Mouse (Mus musculus): ENCODE data around the gene Hes1. TPM values are rescaled to one million over a fixed set of nuclear protein-coding genes. Genes with fewer than 3 reads are reported as not detected.
A peak's percentile ranks its signal among the peaks of the same experiment; 100 is the strongest.

The Hes1 gene
- polyA plus RNA-seq, 1 experiment from 2014 or later = 89.1 TPM

GRCm38 (mm10) chr16:30066852-30067301, 2.7 kb downstream of the Hes1 start:
- WGBS = 2% methylated on average over 22 of the region's 46 CpGs
- TF ChIP-seq CTCF (IDR thresholded peaks at IDR 0.05) (peak; percentile 77), EP300 (IDR thresholded peaks at IDR 0.05) (no peak)
- Histone ChIP-seq H3K4me2 (replicated peaks; ENCODE audit: low read depth, low read length) (peak overlapping the region; percentile 95), H3K27me3 (replicated peaks; ENCODE audit: insufficient read depth, low read length) (no peaks in the 10 kb centered on the region), H3K36me3 (ENCODE audit: insufficient read depth, low read length) (no peaks in the 10 kb centered on the region), H3K9me3 (ENCODE audit: low read length) (no peaks in the 10 kb centered on the region), H3K27ac (ENCODE audit: low read length) (peak overlapping the region; percentile 94), H3K4me3 (ENCODE audit: low read depth, low read length) (peak overlapping the region; percentile 80), H3K4me1 (ENCODE audit: insufficient read depth, low read depth, low read length) (peaks cover 10% of the 10 kb centered on the region; the same call in 1 of the 2 replicates), H3K9ac (replicated peaks; ENCODE audit: low read depth) (peak overlapping the region; percentile 82)
- DNase-seq (ENCODE audit: low spot score) (peak; percentile 84), ATAC-seq (peak; percentile 2; the same call in 1 of the 2 replicates)

GRCm38 (mm10) chr16:30068041-30069020, 4.1 kb downstream of the Hes1 start:
- no peak for DNase-seq (ENCODE audit: low spot score)
- no peaks in the 10 kb centered on the region for H3K27me3 ChIP-seq (replicated peaks; ENCODE audit: insufficient read depth, low read length)
- peak overlapping the region; percentile 57 for H3K27ac ChIP-seq (ENCODE audit: low read length)
- H3K4me2 ChIP-seq (replicated peaks; ENCODE audit: low read depth, low read length) = peak overlapping the region; percentile 51
- no peaks in the 10 kb centered on the region for H3K9me3 ChIP-seq (ENCODE audit: low read length)
- ATAC-seq = no peak
- no peaks in the 10 kb centered on the region for H3K36me3 ChIP-seq (ENCODE audit: insufficient read depth, low read length)
- peak overlapping the region; percentile 1; the same call in 1 of the 2 replicates for H3K9ac ChIP-seq (replicated peaks; ENCODE audit: low read depth)
- H3K4me1 ChIP-seq (ENCODE audit: insufficient read depth, low read depth, low read length) = peaks cover 10% of the 10 kb centered on the region; the same call in 1 of the 2 replicates
- WGBS = 7% methylated on average over 35 of the region's 36 CpGs
- TF ChIP-seq CTCF (IDR thresholded peaks at IDR 0.05) = no peak; the same call in 1 of the 2 replicates
- TF ChIP-seq EP300 (IDR thresholded peaks at IDR 0.05) = no peak
- peak overlapping the region; percentile 27 for H3K4me3 ChIP-seq (ENCODE audit: low read depth, low read length)

GRCm38 (mm10) chr16:30069580-30069949, 5.4 kb downstream of the Hes1 start:
- peak overlapping the region; percentile 81 for H3K4me2 ChIP-seq (replicated peaks; ENCODE audit: low read depth, low read length)
- no peaks in the 10 kb centered on the region for H3K27me3 ChIP-seq (replicated peaks; ENCODE audit: insufficient read depth, low read length)
- peak overlapping the region; percentile 95 for H3K27ac ChIP-seq (ENCODE audit: low read length)
- no peaks in the 10 kb centered on the region for H3K9me3 ChIP-seq (ENCODE audit: low read length)
- ATAC-seq = no peak; the same call in 1 of the 2 replicates
- no peak for TF ChIP-seq EP300 (IDR thresholded peaks at IDR 0.05)
- no peak for TF ChIP-seq CTCF (IDR thresholded peaks at IDR 0.05)
- WGBS = 8% methylated on average over 4 of the region's 4 CpGs
- peak overlapping the region; percentile 58 for H3K9ac ChIP-seq (replicated peaks; ENCODE audit: low read depth)
- no peaks in the 10 kb centered on the region for H3K36me3 ChIP-seq (ENCODE audit: insufficient read depth, low read length)
- H3K4me3 ChIP-seq (ENCODE audit: low read depth, low read length) = peak overlapping the region; percentile 41
- peaks cover 10% of the 10 kb centered on the region; the same call in 1 of the 2 replicates for H3K4me1 ChIP-seq (ENCODE audit: insufficient read depth, low read depth, low read length)
- DNase-seq (ENCODE audit: low spot score) = peak; percentile 64

GRCm38 (mm10) chr16:30069950-30070770, 6.0 kb downstream of the Hes1 start:
- H3K36me3 ChIP-seq (ENCODE audit: insufficient read depth, low read length) = no peaks in the 10 kb centered on the region
- H3K4me3 ChIP-seq (ENCODE audit: low read depth, low read length) = peak overlapping the region; percentile 41
- H3K9ac ChIP-seq (replicated peaks; ENCODE audit: low read depth) = peak overlapping the region; percentile 58
- peaks cover 8% of the 10 kb centered on the region; the same call in 1 of the 2 replicates for H3K4me1 ChIP-seq (ENCODE audit: insufficient read depth, low read depth, low read length)
- no peak; the same call in 1 of the 2 replicates for TF ChIP-seq EP300 (IDR thresholded peaks at IDR 0.05)
- TF ChIP-seq CTCF (IDR thresholded peaks at IDR 0.05) = no peak
- ATAC-seq (peak; percentile 89), DNase-seq (ENCODE audit: low spot score) (peak; percentile 95)
- peak overlapping the region; percentile 81 for H3K4me2 ChIP-seq (replicated peaks; ENCODE audit: low read depth, low read length)
- peak overlapping the region; percentile 95 for H3K27ac ChIP-seq (ENCODE audit: low read length)
- H3K27me3 ChIP-seq (replicated peaks; ENCODE audit: insufficient read depth, low read length) = no peaks in the 10 kb centered on the region
- H3K9me3 ChIP-seq (ENCODE audit: low read length) = no peaks in the 10 kb centered on the region
- 0% methylated on average over 37 of the region's 82 CpGs for WGBS

- no peaks in the 10 kb centered on the region for H3K27me3 ChIP-seq (replicated peaks; ENCODE audit: insufficient read depth, low read length)
- WGBS = 4% methylated on average over 12 of the region's 12 CpGs
- peaks cover 8% of the 10 kb centered on the region; the same call in 1 of the 2 replicates for H3K4me1 ChIP-seq (ENCODE audit: insufficient read depth, low read depth, low read length)
- ATAC-seq (peak; percentile 26), DNase-seq (ENCODE audit: low spot score) (peak; percentile 84)
- H3K27ac ChIP-seq (ENCODE audit: low read length) = peak overlapping the region; percentile 95
- peak overlapping the region; percentile 81 for H3K4me2 ChIP-seq (replicated peaks; ENCODE audit: low read depth, low read length)
- H3K4me3 ChIP-seq (ENCODE audit: low read depth, low read length) = peak overlapping the region; percentile 41
- peak overlapping the region; percentile 26; the same call in 1 of the 2 replicates for H3K9ac ChIP-seq (replicated peaks; ENCODE audit: low read depth)
- H3K9me3 ChIP-seq (ENCODE audit: low read length) = no peaks in the 10 kb centered on the region
- TF ChIP-seq CTCF (IDR thresholded peaks at IDR 0.05) = peak; percentile 40; the same call in 1 of the 2 replicates
- peak; percentile 41 for TF ChIP-seq EP300 (IDR thresholded peaks at IDR 0.05)
- no peaks in the 10 kb centered on the region for H3K36me3 ChIP-seq (ENCODE audit: insufficient read depth, low read length)
Observed at GRCm38 (mm10) chr16:30070771-30071191, 6.6 kb downstream of the Hes1 start.
